Mouse (Mus musculus): ENCODE data around the gene Lrrc52.
A peak's percentile ranks its signal among the peaks of the same experiment; 100 is the strongest.

Gene Lrrc52

DNA sequence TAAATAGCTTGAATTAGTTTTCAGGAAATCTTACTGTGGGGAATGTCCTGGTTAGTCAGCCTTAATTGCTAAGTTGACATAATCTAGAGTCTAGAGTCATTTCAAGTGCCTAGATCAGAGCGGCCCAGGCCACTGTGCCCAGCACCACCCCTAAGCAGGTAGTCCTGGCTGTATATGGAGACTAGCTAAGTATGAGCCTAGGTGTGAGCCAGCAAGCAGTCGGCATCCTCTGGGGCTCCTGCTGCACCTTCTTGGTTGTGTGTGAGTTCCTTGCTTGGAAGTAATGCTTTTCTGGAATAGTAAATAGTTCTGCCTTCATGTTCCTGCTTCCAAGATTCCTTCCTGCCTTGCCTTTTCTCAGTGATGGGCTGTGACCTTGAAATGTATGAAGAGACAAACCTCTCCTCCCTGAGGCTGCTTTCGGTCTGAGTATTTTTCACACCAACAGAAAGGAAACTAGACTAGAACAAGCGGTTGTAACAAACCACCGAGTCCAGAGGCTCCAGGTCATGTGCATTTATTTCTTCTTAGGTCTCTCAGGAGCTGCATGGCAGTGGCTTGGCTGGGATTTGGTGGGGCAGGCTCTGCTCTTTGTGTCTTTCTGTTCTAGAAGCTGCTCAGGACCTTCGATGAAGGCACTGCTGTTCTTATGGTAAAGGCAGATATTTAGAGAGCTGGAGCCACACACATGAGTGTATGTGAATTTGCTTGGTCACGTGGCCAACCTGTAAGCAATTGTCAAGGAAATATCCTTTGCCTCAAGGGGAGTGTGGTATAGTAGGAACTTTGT is 30.2 kb downstream of the Lrrc52 start:
- no peak for DNase-seq (ENCODE audit: low spot score)

DNA sequence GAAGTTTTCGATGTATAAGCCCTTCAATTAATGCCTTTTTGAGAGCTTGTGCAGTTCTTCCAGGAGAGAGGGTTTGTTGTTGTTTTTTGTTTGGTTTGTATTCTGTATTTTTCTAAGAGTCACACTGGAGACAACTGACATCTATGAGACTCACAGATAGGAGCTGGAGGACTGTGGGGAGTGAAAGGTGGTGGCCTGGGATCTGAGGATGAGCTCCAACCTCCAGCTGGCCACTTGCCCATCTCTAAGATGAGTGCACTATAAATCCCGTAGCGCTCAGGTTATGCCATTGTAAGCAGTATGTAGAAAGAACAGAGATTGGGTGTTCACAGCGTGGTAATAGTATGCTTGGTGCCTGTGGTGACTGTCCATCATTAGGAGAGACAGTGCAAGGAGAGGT is 31.6 kb downstream of the Lrrc52 start:
- no peak for DNase-seq (ENCODE audit: low spot score)

DNA sequence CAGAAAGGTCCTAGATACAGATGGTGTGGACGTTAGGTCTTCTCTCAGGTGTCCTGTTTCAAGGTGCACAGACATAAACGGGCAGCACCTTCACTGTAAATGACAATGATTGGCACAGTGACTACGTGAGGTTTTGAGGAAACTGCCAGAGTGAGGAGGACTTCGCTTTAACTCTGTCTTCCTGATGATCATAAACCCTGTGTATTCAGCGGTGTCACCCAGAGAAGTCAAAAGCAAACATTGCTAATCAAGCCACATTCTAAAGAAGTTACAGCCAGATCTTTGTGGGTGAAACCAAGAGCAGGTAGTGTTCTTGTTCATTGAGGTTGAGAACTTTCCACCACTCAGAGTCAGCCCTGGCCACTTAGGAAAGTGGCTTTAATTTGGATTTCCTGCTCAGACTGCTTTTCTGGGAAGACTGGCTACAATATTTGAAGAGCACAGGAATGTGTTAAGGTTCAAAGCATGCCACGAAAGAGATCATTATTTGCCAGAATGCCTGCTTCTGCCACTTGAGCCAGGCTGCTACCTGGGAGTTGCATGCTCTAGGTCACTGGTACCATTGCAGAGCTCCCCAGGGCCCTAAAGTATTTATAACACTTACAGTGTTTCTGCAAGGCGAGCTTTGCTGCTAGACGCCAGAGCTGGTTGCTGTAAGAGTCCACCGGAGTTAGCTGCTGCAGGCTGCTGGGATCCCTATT is 35.5 kb downstream of the Lrrc52 start:
- DNase-seq (ENCODE audit: low spot score), result no peak

DNA sequence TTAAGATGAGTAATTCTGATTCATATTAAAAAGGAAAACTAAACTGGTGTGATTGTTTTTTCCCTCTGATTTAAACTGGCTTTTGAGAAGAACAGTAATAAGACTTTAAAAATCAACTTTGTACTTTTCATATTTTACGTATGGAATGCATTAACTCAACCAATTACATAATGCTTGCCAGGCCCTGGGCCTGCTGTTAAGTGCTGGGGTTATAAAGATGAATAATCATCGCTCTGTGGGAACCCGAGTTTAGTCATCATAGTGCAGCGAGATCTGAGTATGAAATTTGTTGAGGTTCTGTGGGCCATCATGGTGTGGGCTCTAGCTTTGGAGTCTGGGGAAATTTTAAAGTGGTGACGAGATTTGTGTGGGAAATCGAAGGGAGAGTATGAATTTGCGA is 39.9 kb downstream of the Lrrc52 start:
- no peak for DNase-seq (ENCODE audit: low spot score)

DNA sequence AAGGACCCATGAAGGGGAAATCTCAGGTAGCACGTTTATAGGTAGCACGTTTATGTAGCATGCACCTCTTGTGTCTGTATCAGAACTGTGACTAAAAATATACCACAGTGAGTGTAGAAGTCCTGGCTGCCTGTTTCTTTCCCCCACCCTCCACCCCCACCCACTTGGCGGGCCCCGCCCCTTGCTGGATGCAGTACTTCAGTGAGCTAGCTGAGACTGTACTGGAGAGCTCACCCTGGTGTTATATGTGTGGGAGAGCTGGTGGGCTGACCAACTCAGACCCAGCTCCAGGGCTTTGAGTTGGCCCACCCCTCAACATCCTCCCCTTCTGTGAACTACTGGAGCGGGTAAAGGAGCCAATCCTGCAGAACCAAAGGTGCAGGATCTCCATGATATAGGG is 41.0 kb downstream of the Lrrc52 start:
- no peak for DNase-seq (ENCODE audit: low spot score)

DNA sequence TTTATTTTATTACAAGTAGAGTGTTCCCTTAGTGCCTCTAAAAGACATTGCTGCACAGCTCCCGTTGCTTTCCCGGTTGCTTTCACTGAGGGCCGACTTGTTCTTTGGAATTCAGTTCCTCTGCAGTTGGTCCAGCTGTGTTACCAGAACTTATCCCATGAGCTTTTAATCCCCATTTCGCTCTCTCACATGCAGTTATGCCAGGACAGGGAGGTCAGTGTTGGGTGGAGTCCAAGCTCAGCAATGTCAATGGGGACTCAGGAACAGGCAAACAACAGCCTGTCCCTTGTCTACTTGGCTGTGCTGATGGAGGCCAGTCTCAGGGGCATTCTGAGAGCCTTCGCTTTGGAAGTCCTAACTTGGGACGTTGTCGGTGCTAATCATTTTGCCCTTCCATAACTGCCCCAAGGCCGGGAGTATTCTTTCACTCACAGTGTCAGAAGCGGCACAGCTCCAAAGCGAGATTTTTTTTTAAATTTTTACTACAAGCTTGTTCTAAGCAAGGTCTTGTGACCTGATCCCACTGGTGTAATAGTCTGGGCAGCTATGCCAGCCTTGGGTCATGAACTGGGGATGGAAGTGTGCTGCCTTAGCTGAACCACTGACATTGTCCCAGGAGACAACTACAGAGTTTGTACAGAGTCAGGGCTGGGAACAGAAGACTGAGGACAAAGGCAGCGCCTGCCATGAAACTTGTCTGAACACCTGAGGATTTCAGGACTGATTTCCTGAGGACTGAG is 43.9 kb downstream of the Lrrc52 start:
- DNase-seq (ENCODE audit: low spot score), result no peak

DNA sequence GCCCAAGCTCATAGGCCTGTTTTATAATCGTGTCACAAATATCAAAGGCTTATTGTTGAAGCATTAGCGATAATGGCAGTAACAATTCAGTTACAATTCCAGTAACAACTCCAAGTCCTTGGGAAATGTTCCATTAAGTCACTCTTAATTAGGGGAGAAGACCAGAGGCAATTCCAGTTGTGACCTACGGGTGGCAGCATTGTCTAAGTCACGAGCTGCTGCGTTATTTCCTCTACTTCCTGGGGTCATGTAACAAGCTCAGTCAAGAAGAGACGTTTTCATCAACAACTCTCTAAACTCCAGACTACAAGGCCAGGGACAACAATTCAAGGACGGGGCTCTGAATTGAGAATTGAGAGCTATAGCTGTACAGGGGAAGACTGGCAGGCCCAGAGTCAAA is 51.7 kb downstream of the Lrrc52 start:
- DNase-seq (ENCODE audit: low spot score), result peak; percentile 85

DNA sequence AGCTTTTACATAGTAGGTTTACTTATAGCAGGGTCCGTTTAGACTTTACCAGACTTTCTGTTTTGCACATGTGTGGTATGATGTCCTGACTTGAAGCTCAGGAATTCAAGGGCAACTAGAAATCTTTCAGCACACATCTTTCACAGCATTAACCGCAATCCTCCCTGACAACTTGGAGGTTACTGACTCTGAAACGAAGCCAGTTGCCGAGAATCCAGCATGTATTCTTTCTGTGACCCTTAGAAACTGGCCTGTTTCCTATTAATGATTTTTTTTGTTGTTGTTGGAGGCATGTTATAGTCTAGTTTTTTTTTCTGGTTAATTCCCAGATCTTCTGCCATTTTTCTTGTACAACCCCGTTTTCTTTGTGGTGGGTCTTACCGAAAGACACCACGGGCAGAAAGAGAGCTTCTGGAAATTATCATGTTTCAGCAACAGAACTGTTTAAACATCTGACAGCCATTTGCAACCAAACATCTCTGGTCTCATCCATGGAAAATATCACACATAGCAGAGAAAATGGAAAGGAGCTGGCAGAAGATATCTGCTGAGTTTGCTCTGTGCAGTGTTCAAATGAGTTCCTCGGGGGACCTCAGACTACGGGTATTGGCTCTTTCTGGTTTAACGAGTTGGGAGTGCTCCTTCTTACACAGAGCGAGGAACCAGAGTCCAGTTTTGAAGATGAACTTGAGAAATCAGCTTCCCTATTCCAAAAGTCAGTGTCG is 54.4 kb downstream of the Lrrc52 start:
- DNase-seq (ENCODE audit: low spot score), result no peak

DNA sequence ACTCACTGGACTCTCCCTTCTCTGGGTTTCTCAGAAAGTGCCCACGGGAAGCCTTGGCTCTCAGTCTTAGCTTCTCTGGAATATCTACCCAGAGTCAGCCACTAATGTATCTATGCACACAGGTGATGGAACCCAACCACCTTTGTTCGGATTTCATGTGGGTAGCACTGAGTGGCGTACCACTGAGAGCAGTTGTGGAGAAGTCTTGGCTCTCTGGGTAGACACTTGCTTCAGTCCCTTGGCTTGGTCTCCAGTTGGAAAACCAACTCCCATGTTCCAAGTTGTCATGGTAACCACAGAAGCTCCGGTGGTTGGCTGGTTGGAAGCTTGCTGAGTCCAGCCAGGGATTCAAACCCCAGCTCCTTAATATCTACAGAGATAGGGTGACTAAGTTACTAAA is 57.0 kb downstream of the Lrrc52 start:
- no peak for DNase-seq (ENCODE audit: low spot score)

DNA sequence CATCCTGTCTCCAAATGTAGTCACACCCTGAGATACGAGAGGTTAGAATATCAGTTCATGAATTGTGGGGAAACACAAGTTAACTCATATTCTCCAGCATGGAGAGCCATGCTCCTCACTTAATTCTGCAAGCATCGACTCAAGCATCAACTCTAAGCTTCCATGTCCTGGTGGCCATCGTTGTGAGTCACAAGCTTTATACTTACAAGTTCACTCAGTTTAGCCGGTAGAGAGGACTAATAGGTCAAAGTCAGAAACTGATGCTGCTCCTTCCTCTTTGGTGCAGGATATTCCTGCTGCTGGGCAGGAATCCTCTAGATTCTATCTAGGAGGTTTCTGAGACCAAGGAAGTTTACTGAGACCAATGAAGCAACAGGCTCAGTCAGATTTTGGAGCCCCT is 61.3 kb downstream of the Lrrc52 start:
- DNase-seq (ENCODE audit: low spot score), result no peak

All from testis, postnatal 10 days (tissue).